Mouse (Mus musculus): ENCODE results near the gene Gpr33. TPM values are rescaled to one million over a fixed set of nuclear protein-coding genes. Genes with fewer than 3 reads are reported as not detected.

The Gpr33 gene
- total RNA-seq, 1 experiment from 2014 or later: not detected

- no peak for DNase-seq
These were observed 42.6 kb downstream of the Gpr33 start for GRCm38 (mm10) chr12:51985163-51985748.

- no peak for DNase-seq
These were observed 44.2 kb downstream of the Gpr33 start for GRCm38 (mm10) chr12:51983625-51984024.

- no peak for DNase-seq
These were observed 51.3 kb downstream of the Gpr33 start for GRCm38 (mm10) chr12:51976531-51976930.

- no peak for DNase-seq
These were observed 53.5 kb downstream of the Gpr33 start for GRCm38 (mm10) chr12:51974381-51974780.

Other genes with a start within 250 kb of the Gpr33 start
- 96.6 and 102 TPM in 2 replicates for gene Hectd1, start 198.5 kb downstream of the Gpr33 start, total RNA-seq (2021)
- 23.6 and 24.4 TPM in 2 replicates for gene Heatr5a, start 56.7 kb downstream of the Gpr33 start, total RNA-seq (2021)
- 17.2 and 39.9 TPM in 2 replicates for gene Dtd2, start 21.6 kb downstream of the Gpr33 start, total RNA-seq (2021)
- gene Nubpl, start 69.7 kb upstream of the Gpr33 start, total RNA-seq (2021): 13.5 and 15.9 TPM in 2 replicates

All from adrenal gland, postnatal 25 days (tissue).